Mouse (Mus musculus): ENCODE measurements around the gene Lamp1. TPM values are rescaled to one million over a fixed set of nuclear protein-coding genes. Genes with fewer than 3 reads are reported as not detected.

The Lamp1 gene
- polyA plus RNA-seq, 1 experiment, result 634 TPM

GRCm38 (mm10) chr8:13205311-13205710 lies 46.4 kb downstream of the Lamp1 start:
- Histone ChIP-seq H3K4me3 (ENCODE audit: control insufficient read depth, low read depth, low read length) (no peak overlapping the region), H3K27ac (ENCODE audit: control insufficient read depth, insufficient read depth, low read depth, low read length) (no peak overlapping the region), H3K27me3 (ENCODE audit: control insufficient read depth, insufficient read depth, low read length) (no peaks in the 10 kb centered on the region), H3K36me3 (ENCODE audit: control insufficient read depth, insufficient read depth, low read length) (no peaks in the 10 kb centered on the region), H3K4me1 (ENCODE audit: control insufficient read depth, insufficient read depth, low read length) (peaks cover 7% of the 10 kb centered on the region)
- no peak for TF ChIP-seq CTCF (IDR thresholded peaks at IDR 0.05; ENCODE audit: control insufficient read depth, insufficient read depth, insufficient replicate concordance, low read depth, low read length)
- TF ChIP-seq POLR2A (IDR thresholded peaks at IDR 0.05; ENCODE audit: control insufficient read depth, low read depth, low read length), result no peak

GRCm38 (mm10) chr8:13206290-13206689 lies 47.3 kb downstream of the Lamp1 start:
- no peaks in the 10 kb centered on the region for H3K27me3 ChIP-seq (ENCODE audit: control insufficient read depth, insufficient read depth, low read length)
- peaks cover 3% of the 10 kb centered on the region for H3K4me1 ChIP-seq (ENCODE audit: control insufficient read depth, insufficient read depth, low read length)
- H3K27ac ChIP-seq (ENCODE audit: control insufficient read depth, insufficient read depth, low read depth, low read length), result no peak overlapping the region

GRCm38 (mm10) chr8:13208627-13209355 lies 49.8 kb downstream of the Lamp1 start:
- no peak for TF ChIP-seq POLR2A (IDR thresholded peaks at IDR 0.05; ENCODE audit: control insufficient read depth, low read depth, low read length)
- TF ChIP-seq CTCF (IDR thresholded peaks at IDR 0.05; ENCODE audit: control insufficient read depth, insufficient read depth, insufficient replicate concordance, low read depth, low read length), result no peak; the same call in 1 of the 2 replicates
- no peaks in the 10 kb centered on the region for H3K36me3 ChIP-seq (ENCODE audit: control insufficient read depth, insufficient read depth, low read length)
- no peaks in the 10 kb centered on the region for H3K27me3 ChIP-seq (ENCODE audit: control insufficient read depth, insufficient read depth, low read length)
- H3K4me3 ChIP-seq (ENCODE audit: control insufficient read depth, low read depth, low read length), result no peak overlapping the region
- peaks cover 12% of the 10 kb centered on the region for H3K4me1 ChIP-seq (ENCODE audit: control insufficient read depth, insufficient read depth, low read length)
- no peak overlapping the region for H3K27ac ChIP-seq (ENCODE audit: control insufficient read depth, insufficient read depth, low read depth, low read length)

More at GRCm38 (mm10) chr8:13206290-13206689, 47.3 kb downstream of the Lamp1 start:
- Histone ChIP-seq H3K4me3 (ENCODE audit: control insufficient read depth, low read depth, low read length) (no peak overlapping the region), H3K36me3 (ENCODE audit: control insufficient read depth, insufficient read depth, low read length) (no peaks in the 10 kb centered on the region)
- TF ChIP-seq POLR2A (IDR thresholded peaks at IDR 0.05; ENCODE audit: control insufficient read depth, low read depth, low read length), result no peak
- no peak for TF ChIP-seq CTCF (IDR thresholded peaks at IDR 0.05; ENCODE audit: control insufficient read depth, insufficient read depth, insufficient replicate concordance, low read depth, low read length)

DNA sequence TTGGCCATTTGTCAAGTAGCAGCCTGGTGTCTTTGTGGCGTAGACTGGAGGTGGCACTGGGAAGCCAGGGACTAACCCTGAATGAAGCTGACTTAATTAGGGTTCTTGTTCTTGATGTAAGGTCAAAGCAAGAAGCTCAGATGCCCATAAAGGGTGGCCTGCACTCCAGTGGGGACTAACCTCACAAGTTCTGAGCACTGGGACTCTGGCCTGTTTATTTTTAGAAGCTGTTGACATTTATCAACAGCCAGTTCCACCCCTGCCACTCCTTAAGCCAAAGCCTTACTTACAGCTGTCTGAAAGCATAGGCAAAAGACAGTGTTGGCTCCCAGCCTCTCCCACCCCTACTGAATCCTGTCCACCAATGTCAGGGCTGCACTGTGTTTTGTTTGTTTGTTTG lies 50.8 kb downstream of the Lamp1 start:
- TF ChIP-seq CTCF (IDR thresholded peaks at IDR 0.05; ENCODE audit: control insufficient read depth, insufficient read depth, insufficient replicate concordance, low read depth, low read length), result no peak
- TF ChIP-seq POLR2A (IDR thresholded peaks at IDR 0.05; ENCODE audit: control insufficient read depth, low read depth, low read length), result no peak
- H3K36me3 ChIP-seq (ENCODE audit: control insufficient read depth, insufficient read depth, low read length), result no peaks in the 10 kb centered on the region
- no peak overlapping the region for H3K27ac ChIP-seq (ENCODE audit: control insufficient read depth, insufficient read depth, low read depth, low read length)
- peaks cover 12% of the 10 kb centered on the region for H3K4me1 ChIP-seq (ENCODE audit: control insufficient read depth, insufficient read depth, low read length)
- H3K27me3 ChIP-seq (ENCODE audit: control insufficient read depth, insufficient read depth, low read length), result no peaks in the 10 kb centered on the region
- H3K4me3 ChIP-seq (ENCODE audit: control insufficient read depth, low read depth, low read length), result no peak overlapping the region

DNA sequence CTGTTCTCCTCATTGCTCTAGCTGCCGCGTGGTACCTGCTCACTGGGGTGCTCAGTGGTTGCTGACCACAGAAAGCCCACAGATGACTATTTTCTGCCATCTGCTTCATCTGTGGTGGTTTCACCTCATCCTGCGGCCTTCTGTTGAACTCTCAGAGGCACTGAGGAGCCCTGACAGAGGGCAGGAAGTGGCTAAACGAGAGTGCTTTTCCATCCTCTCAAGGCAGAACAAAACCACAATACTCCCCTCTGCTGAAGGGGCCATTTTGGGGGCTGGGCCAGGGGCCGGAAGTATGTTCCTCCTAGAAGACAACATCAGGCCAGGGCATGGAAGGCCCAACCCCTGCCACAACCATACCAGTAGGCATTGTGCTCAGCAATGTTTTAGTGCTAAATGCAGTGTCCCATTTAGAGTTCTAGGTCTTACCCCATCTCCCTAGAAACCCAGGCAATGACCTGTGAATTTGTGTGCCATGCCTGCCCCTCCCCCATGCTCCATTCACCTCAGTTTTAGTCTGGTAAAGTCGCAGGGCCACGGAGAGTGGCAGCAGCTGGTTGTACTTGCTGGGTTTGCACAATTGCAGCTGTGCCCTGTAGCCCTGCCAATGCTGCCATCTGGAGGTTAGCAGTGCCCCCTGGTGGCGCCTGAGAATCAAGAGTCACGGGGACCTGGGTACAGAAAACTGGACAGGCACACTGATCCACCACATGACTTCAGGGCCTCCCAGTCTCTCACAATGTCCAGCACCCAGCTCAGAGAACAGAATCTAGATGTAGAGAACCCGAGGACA lies 54.7 kb downstream of the Lamp1 start:
- H3K27me3 ChIP-seq (ENCODE audit: control insufficient read depth, insufficient read depth, low read length), result no peaks in the 10 kb centered on the region
- H3K4me1 ChIP-seq (ENCODE audit: control insufficient read depth, insufficient read depth, low read length), result peaks cover 12% of the 10 kb centered on the region
- H3K27ac ChIP-seq (ENCODE audit: control insufficient read depth, insufficient read depth, low read depth, low read length), result no peak overlapping the region
- no peaks in the 10 kb centered on the region for H3K36me3 ChIP-seq (ENCODE audit: control insufficient read depth, insufficient read depth, low read length)
- no peak overlapping the region for H3K4me3 ChIP-seq (ENCODE audit: control insufficient read depth, low read depth, low read length)
- TF ChIP-seq CTCF (IDR thresholded peaks at IDR 0.05; ENCODE audit: control insufficient read depth, insufficient read depth, insufficient replicate concordance, low read depth, low read length), result peak; percentile 73; the same call in 1 of the 2 replicates
- no peak for TF ChIP-seq POLR2A (IDR thresholded peaks at IDR 0.05; ENCODE audit: control insufficient read depth, low read depth, low read length)

DNA sequence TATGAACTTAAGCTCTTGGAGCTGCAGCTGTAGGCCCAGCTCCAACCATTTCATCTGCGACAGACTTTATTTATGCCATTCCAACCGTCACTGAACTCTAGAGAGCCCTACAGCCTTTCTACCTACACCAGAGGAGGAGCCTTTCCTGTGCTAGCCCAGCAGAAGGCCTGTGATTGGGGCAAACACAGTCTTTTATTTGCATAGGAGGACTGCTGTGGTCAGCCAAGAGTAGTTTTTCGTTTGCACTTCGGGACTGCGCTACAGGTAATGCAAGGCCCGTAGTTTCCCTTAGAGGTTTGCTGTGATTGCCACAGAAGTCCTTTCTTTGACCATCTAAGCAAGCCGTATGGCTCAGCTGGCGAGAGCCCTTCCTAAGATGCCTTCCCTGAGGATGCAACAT lies 57.4 kb downstream of the Lamp1 start:
- Histone ChIP-seq H3K36me3 (ENCODE audit: control insufficient read depth, insufficient read depth, low read length) (no peaks in the 10 kb centered on the region), H3K27me3 (ENCODE audit: control insufficient read depth, insufficient read depth, low read length) (no peaks in the 10 kb centered on the region), H3K4me1 (ENCODE audit: control insufficient read depth, insufficient read depth, low read length) (peaks cover 10% of the 10 kb centered on the region), H3K4me3 (ENCODE audit: control insufficient read depth, low read depth, low read length) (no peak overlapping the region), H3K27ac (ENCODE audit: control insufficient read depth, insufficient read depth, low read depth, low read length) (no peak overlapping the region)
- TF ChIP-seq POLR2A (IDR thresholded peaks at IDR 0.05; ENCODE audit: control insufficient read depth, low read depth, low read length) (no peak), CTCF (IDR thresholded peaks at IDR 0.05; ENCODE audit: control insufficient read depth, insufficient read depth, insufficient replicate concordance, low read depth, low read length) (no peak)

DNA sequence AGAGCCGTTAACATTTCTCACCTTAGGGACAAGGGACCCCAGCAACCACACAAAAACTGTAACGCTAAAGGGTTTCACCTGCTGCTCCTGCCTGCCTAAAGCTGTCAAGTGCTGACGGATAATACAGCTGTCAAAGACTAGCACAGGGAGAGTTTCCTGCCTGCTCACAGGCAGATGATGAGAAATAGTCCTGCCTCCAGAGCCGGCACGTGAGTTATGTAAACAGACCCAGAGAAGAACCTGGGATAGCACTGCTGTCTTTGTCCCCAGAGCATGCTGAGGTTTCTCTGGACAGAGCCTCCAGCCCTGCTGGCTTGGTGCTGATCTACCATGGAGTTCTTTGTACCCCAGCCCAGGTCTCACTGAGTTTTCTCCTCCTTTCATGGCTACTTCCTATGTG lies 58.1 kb downstream of the Lamp1 start:
- H3K4me3 ChIP-seq (ENCODE audit: control insufficient read depth, low read depth, low read length), result no peak overlapping the region
- H3K4me1 ChIP-seq (ENCODE audit: control insufficient read depth, insufficient read depth, low read length), result peaks cover 10% of the 10 kb centered on the region
- no peak overlapping the region for H3K27ac ChIP-seq (ENCODE audit: control insufficient read depth, insufficient read depth, low read depth, low read length)
- no peaks in the 10 kb centered on the region for H3K27me3 ChIP-seq (ENCODE audit: control insufficient read depth, insufficient read depth, low read length)
- H3K36me3 ChIP-seq (ENCODE audit: control insufficient read depth, insufficient read depth, low read length), result no peaks in the 10 kb centered on the region
- TF ChIP-seq POLR2A (IDR thresholded peaks at IDR 0.05; ENCODE audit: control insufficient read depth, low read depth, low read length) (no peak), CTCF (IDR thresholded peaks at IDR 0.05; ENCODE audit: control insufficient read depth, insufficient read depth, insufficient replicate concordance, low read depth, low read length) (no peak)
